ENCODE assay signal across 8 mouse cellular contexts in the genomic region with DNA sequence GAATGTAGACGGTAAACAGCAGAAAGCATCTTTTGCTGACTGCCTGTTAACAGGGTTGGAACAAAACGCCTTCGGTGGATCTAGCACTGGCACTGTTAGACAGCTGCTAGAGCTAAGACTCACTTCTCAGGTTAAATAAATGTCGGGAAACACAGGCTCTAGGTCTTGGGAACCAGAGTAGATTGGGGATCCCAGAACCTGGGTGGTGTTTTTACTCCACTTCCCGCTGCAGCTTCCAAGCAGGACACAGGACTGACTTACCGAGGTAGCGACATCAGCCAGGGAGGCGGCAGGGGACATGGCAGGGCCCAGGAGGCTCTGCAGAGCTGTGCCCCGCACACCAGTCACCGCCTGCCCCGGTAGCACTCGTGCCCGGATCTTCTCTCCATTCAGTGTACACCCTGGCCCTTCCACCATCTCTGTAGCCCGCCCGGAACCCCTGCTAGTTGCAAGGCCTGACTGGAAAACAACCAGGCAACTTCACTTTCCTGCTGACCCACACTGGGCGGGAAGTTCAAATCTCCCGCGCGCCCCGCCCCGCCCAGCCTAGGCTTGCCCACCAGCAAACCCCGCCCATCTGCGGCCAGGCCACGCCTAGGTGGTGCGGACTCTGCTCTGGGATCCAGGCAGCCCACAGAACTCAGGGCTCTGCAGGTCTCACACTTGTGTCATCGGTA. TPM values are rescaled to one million over a fixed set of nuclear protein-coding genes. Genes with fewer than 3 reads are reported as not detected.
DNase-seq lines count a peak whose midpoint lies in the region; ATAC-seq and TF ChIP-seq lines count a peak whose summit lies in the region.

TSS of gene Neil3 (minus strand) at position 571 of the 677 bp plus-strand sequence.

- no peak for TF ChIP-seq CTCF in G1E (IDR thresholded peaks at IDR 0.05; ENCODE audit: low read depth, low read length)

- peak; percentile 90 for ATAC-seq in G1E (ENCODE audit: extremely low read depth, insufficient number of reproducible peaks, low FRiP score, poor library complexity, severe bottlenecking)
- ATAC-seq in forebrain, embryonic 13.5 days: peak; percentile 98

- peaks cover 13% of the 10 kb centered on the region for H3K4me1 ChIP-seq in G1E (ENCODE audit: insufficient read depth, low read depth, low read length)
- H3K4me1 ChIP-seq in forebrain, embryonic 13.5 days: peaks cover 25% of the 10 kb centered on the region

- intact Hi-C loops in heart, postnatal 25 days (cut with DNase I): no loop called here

- peak; percentile 61 for DNase-seq in G1E (ENCODE audit: low spot score)
- DNase-seq in c-Kit-positive CD71-positive TER-119-negative erythroid progenitor cells, embryonic 14.5 days (ENCODE audit: low read depth): peak; percentile 72
- DNase-seq in heart, postnatal 25 days (ENCODE audit: low spot score): peak; percentile 55
- peak; percentile 50 to 68 for DNase-seq in layer of hippocampus, postnatal 10 days (ENCODE audit: low spot score in 2 of 2)
- DNase-seq in lung, postnatal 36 days: peak; percentile 88
- peak; percentile 88 for DNase-seq in retina, postnatal 1 day
- peak; percentile 42 for DNase-seq in urinary bladder, adult 2 months (ENCODE audit: low spot score)

- H3K9me3 ChIP-seq in G1E (replicated peaks): no peaks in the 10 kb centered on the region
- no peaks in the 10 kb centered on the region for H3K9me3 ChIP-seq in forebrain, embryonic 13.5 days (replicated peaks)

- H3K27me3 ChIP-seq in G1E (ENCODE audit: insufficient read depth, low read length): no peaks in the 10 kb centered on the region; the same call in 1 of the 2 replicates
- no peaks in the 10 kb centered on the region for H3K27me3 ChIP-seq in forebrain, embryonic 13.5 days

- WGBS in forebrain, embryonic 13.5 days: 1% methylated on average over 26 of the region's 26 CpGs

- peak within 1 kb of the TSS; percentile 81 for H3K4me2 ChIP-seq in forebrain, embryonic 13.5 days

- H3K9ac ChIP-seq in forebrain, embryonic 13.5 days: peak within 1 kb of the TSS; percentile 72

- H3K4me3 ChIP-seq in G1E (ENCODE audit: low read depth, low read length): peak within 1 kb of the TSS; percentile 84
- H3K4me3 ChIP-seq in forebrain, embryonic 13.5 days: peak within 1 kb of the TSS; percentile 56

- no peaks in the 10 kb centered on the region for H3K36me3 ChIP-seq in G1E (replicated peaks)
- H3K36me3 ChIP-seq in forebrain, embryonic 13.5 days (ENCODE audit: poor library complexity, severe bottlenecking): no peaks in the 10 kb centered on the region

- no peak within 1 kb of the TSS for H3K27ac ChIP-seq in forebrain, embryonic 13.5 days

RNA-seq across cellular contexts. Expression of gene Neil3, which starts in this region (rescaled TPM):
- 53.5 and 60.7 TPM in 2 replicates for total RNA-seq in G1E (2014; fragmentation: Nextera tagmentation)
- total RNA-seq in G1E (2017): 32.9 and 39.9 TPM in 2 replicates
- polyA plus RNA-seq in G1E (2012): 2.2 and 2.6 TPM in 2 replicates
- 27.5 and 28.7 TPM in 2 replicates for polyA plus RNA-seq in forebrain, embryonic 13.5 days (2015; fragmentation: Nextera tagmentation; extraction: Ambion mirVana)
- under 1 TPM; 0.31 to 0.36 TPM for total RNA-seq in heart, postnatal 25 days (2021)
- 1 to 10 TPM; 2.5 to 2.9 TPM for total RNA-seq in layer of hippocampus, postnatal 10 days (2021)
- polyA plus RNA-seq in urinary bladder, adult 2 months (2012; rRNA removed): 0.91 and 1.5 TPM in 2 replicates

Comparison
In these comparisons a context has a peak if more than half of its experiments do, and no peak if none do; other contexts are left out.
1. RNA of gene Neil3 (total RNA-seq): 32.9 to 60.7 TPM in G1E; 2.5 to 2.9 TPM in layer of hippocampus, postnatal 10 days and 0.31 to 0.36 TPM in heart, postnatal 25 days; every median in the first group is over 4 times any median in the second.
2. Peak in DNase-seq in heart, postnatal 25 days; RNA of the gene not detected or under 1 TPM.
3. Peak in every context shown above with its lines, with median percentiles within 50 percentile points of each other: DNase-seq.